Mouse (Mus musculus): Measurements from ENCODE around the gene Defb13. TPM values are rescaled to one million over a fixed set of nuclear protein-coding genes. Genes with fewer than 3 reads are reported as not detected.
"Not testable (repeated sequence)": the region's sequence is repeated elsewhere in the genome, so short reads cannot be mapped to it uniquely, and the experiment has no call there.

Gene Defb13
- polyA plus RNA-seq (2016; fragmentation: Nextera tagmentation; extraction: Ambion mirVana), result not detected in 2 replicates

DNA sequence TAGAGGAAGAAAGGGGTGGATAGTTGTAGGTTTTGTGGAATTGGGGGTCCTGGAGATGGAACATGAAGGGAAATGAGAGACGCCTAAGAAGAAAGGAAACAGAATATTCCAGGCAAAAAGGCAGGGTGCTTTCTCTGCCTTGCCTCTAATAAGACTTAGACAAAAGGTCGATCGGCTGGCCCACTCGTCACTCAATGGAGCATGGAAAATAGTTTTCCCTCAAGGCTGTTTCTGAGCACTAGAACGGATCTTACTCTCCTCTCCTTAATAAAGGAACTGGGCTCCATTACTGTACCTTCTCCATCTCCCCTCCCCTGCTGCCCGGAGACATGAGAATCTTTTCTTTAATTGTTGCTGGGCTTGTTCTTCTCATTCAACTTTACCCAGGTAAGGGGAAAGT, at the start of gene Defb13:
TSS of gene Defb13 (plus strand) at position 301 of the 400 bp plus-strand sequence.
- Histone ChIP-seq H3K9me3 (no peaks in the 10 kb centered on the region), H3K27ac (no peak within 1 kb of the TSS), H3K36me3 (no peaks in the 10 kb centered on the region), H3K4me3 (no peak within 1 kb of the TSS), H3K4me1 (no peaks in the 10 kb centered on the region), H3K27me3 (ENCODE audit: insufficient read depth, poor library complexity, severe bottlenecking) (no peaks in the 10 kb centered on the region)
- DNase-seq (ENCODE audit: low spot score), result no peak
- 84% methylated on average over 6 of the region's 6 CpGs for WGBS

- not testable (repeated sequence) for H3K9me3 ChIP-seq; H3K27me3 ChIP-seq (ENCODE audit: insufficient read depth, poor library complexity, severe bottlenecking); H3K27ac ChIP-seq; H3K36me3 ChIP-seq; DNase-seq (ENCODE audit: low spot score); H3K4me1 ChIP-seq; H3K4me3 ChIP-seq
Observed at GRCm38 (mm10) chr8:21906290-21906689, 40.3 kb upstream of the Defb13 start, which contains the start of gene Defb11. Gene Defb11 (minus strand): TSS chr8:21906412.

DNA sequence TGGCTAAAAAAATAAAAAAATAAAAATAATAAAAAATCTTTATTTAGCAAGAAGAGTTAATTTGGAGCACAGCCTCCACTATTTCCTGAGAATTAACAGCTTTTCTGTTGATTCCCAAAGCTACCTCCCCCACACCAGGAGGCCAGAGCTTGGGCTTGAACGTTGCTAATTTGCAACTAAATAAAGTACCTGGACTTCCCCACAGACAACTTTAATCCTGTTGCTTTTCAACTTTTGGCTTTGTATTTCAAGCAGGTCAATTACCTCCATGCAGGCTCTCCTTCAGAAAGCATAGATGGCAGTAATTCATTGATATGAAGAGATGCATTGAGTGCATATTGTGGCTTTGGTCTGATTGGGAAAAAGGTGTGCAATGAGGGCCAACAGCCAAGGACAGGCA, 34.6 kb upstream of the Defb13 start:
- DNase-seq (ENCODE audit: low spot score), result no peak
- no peaks in the 10 kb centered on the region for H3K9me3 ChIP-seq
- H3K27me3 ChIP-seq (ENCODE audit: insufficient read depth, poor library complexity, severe bottlenecking), result no peaks in the 10 kb centered on the region
- H3K4me3 ChIP-seq, result no peak overlapping the region
- no peak overlapping the region for H3K27ac ChIP-seq
- H3K4me1 ChIP-seq, result no peaks in the 10 kb centered on the region
- 13% methylated on average over 1 of the region's 1 CpGs for WGBS
- no peaks in the 10 kb centered on the region for H3K36me3 ChIP-seq

GRCm38 (mm10) chr8:21912554-21912953, 34.0 kb upstream of the Defb13 start:
- DNase-seq (ENCODE audit: low spot score), result no peak
- H3K27ac ChIP-seq, result no peak overlapping the region
- H3K4me1 ChIP-seq, result no peaks in the 10 kb centered on the region
- 33% methylated on average over 2 of the region's 2 CpGs for WGBS
- H3K36me3 ChIP-seq, result no peaks in the 10 kb centered on the region
- no peaks in the 10 kb centered on the region for H3K27me3 ChIP-seq (ENCODE audit: insufficient read depth, poor library complexity, severe bottlenecking)
- no peak overlapping the region for H3K4me3 ChIP-seq
- no peaks in the 10 kb centered on the region for H3K9me3 ChIP-seq

DNA sequence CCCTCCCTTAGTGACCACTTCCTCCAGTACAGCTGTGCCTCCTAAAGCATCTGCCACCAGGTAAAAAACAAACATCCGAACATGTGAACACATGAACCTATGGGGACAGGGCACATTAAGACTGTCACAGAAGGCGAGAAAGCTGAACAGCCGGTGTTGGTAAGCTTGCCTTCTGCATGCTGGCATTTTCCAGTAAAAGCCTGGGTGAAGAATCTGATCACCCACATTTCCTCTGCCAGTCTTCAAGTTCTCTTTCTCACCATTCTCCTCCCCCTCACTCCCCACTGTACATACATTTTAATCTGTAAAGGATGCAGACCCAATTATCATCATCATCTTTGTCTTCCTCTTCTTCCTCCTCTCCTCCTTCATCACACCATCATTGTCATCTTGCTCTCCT, 30.9 kb upstream of the Defb13 start:
- no peaks in the 10 kb centered on the region for H3K36me3 ChIP-seq
- no peak for DNase-seq (ENCODE audit: low spot score)
- H3K9me3 ChIP-seq, result no peaks in the 10 kb centered on the region
- WGBS, result 69% methylated on average over 3 of the region's 3 CpGs
- no peaks in the 10 kb centered on the region for H3K27me3 ChIP-seq (ENCODE audit: insufficient read depth, poor library complexity, severe bottlenecking)
- no peak overlapping the region for H3K4me3 ChIP-seq
- H3K27ac ChIP-seq, result no peak overlapping the region
- no peaks in the 10 kb centered on the region for H3K4me1 ChIP-seq

DNA sequence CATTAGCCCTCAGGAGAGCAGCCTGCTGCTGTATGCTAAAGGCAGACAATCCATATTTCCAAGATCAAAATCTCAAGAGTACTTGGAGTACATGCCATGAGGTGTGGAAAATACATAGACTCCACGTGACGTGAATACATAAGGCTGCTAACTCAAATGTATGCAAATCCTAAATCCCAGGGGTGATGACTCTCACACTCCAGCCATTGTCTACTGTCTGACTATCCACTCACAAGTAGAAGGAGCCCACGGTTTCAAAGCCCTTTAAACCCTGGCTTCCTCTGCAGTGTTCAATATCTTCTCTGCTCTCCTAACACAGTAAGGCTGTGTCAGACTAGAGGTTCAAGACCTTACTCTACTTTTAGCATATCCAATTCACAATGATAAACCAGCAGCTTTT, 15.8 kb upstream of the Defb13 start:
- not testable (repeated sequence) for H3K27ac ChIP-seq, H3K9me3 ChIP-seq
- 80% methylated on average over 3 of the region's 3 CpGs for WGBS

DNA sequence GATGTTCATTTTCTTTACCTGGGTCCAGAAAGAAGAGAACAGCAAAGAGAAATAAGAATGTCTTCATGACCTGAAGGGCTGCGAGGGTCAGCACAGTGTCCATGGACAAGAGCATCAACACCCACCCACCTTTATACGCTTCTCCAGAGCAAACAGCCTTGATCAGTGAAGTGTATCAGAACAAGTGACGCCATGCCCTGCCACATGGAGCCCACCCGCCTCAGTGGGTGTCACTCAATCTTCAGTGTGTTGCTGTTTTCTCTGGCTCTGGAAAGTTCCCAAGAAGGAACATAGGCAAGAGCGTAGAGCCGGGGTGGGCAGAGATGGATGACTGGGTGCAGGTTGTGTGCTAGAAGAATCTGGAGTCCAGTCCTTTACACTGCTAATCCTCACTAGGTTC, 14.0 kb upstream of the Defb13 start, which contains the start of gene Defb15:
TSS of gene Defb15 (minus strand) at position 101 of the 400 bp plus-strand sequence.
- no peak for DNase-seq (ENCODE audit: low spot score)
- no peak within 1 kb of the TSS for H3K4me3 ChIP-seq
- no peaks in the 10 kb centered on the region for H3K9me3 ChIP-seq
- no peaks in the 10 kb centered on the region for H3K27me3 ChIP-seq (ENCODE audit: insufficient read depth, poor library complexity, severe bottlenecking)
- peaks cover 4% of the 10 kb centered on the region; the same call in 1 of the 2 replicates for H3K4me1 ChIP-seq
- 88% methylated on average over 6 of the region's 6 CpGs for WGBS
- no peak within 1 kb of the TSS for H3K27ac ChIP-seq
- H3K36me3 ChIP-seq, result no peaks in the 10 kb centered on the region

More for the DNA sequence above, 15.8 kb upstream of the Defb13 start:
- not testable (repeated sequence) for H3K36me3 ChIP-seq; H3K4me3 ChIP-seq; DNase-seq (ENCODE audit: low spot score); H3K27me3 ChIP-seq (ENCODE audit: insufficient read depth, poor library complexity, severe bottlenecking); H3K4me1 ChIP-seq

DNA sequence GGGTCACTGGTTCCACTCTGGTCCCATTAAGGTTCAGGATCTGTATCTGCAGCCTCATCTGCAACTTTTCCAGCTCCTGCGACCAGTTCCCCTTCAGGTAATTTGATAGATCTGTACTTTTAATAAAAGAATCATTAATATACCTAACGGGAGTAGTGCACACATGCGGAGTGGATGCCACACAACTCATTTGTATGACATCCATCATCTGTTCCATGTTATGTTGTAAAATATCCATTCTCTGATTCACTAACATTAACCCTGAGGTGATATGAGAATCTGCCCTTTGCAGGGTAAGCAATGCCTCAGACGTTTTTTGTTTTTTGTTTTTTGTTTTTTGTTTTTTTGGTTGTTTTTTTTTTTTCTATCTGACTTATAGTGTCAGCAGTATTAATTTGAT, 8.5 kb upstream of the Defb13 start, which contains the start of gene Defb35:
TSS of gene Defb35 (plus strand) at position 301 of the 400 bp plus-strand sequence.
- WGBS, result 77% methylated on average over 4 of the region's 4 CpGs

GRCm38 (mm10) chr8:21947311-21948017, 902 bp downstream of the Defb13 start:
- H3K36me3 ChIP-seq, result no peaks in the 10 kb centered on the region
- DNase-seq (ENCODE audit: low spot score), result no peak
- no peaks in the 10 kb centered on the region for H3K4me1 ChIP-seq
- 71% methylated on average over 9 of the region's 9 CpGs for WGBS
- no peaks in the 10 kb centered on the region for H3K9me3 ChIP-seq
- no peak overlapping the region for H3K27ac ChIP-seq
- no peak overlapping the region for H3K4me3 ChIP-seq
- no peaks in the 10 kb centered on the region for H3K27me3 ChIP-seq (ENCODE audit: insufficient read depth, poor library complexity, severe bottlenecking)

More for the DNA sequence above, 8.5 kb upstream of the Defb13 start, which contains the start of gene Defb35:
- not testable (repeated sequence) for H3K4me1 ChIP-seq; H3K27ac ChIP-seq; H3K27me3 ChIP-seq (ENCODE audit: insufficient read depth, poor library complexity, severe bottlenecking); H3K9me3 ChIP-seq; DNase-seq (ENCODE audit: low spot score); H3K36me3 ChIP-seq; H3K4me3 ChIP-seq

GRCm38 (mm10) chr8:21955321-21955720, 8.8 kb downstream of the Defb13 start:
- no peaks in the 10 kb centered on the region for H3K4me1 ChIP-seq
- DNase-seq (ENCODE audit: low spot score), result no peak
- H3K27me3 ChIP-seq (ENCODE audit: insufficient read depth, poor library complexity, severe bottlenecking), result no peaks in the 10 kb centered on the region
- no peaks in the 10 kb centered on the region for H3K36me3 ChIP-seq
- 8% methylated on average over 9 of the region's 9 CpGs for WGBS
- no peak overlapping the region for H3K4me3 ChIP-seq
- H3K27ac ChIP-seq, result no peak overlapping the region
- no peaks in the 10 kb centered on the region for H3K9me3 ChIP-seq

DNA sequence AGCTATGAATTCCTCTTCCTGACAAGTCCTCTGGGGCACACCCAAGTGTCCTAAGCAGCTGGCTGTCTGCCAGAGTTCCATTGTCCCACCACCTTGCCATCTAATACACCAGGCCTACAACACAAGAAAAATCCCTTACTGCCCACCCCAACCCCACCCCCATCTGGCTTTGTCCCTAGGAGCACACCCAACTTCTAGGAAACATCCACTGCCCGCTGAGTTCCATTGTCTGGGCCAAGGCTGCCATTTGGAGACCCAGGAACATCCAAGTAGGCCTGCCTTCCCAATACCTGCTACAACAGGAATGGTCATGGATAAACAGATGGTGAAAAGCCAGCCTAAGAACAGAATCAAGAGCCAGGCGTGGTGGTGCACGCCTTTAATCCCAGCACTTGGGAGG, 9.8 kb downstream of the Defb13 start:
- Histone ChIP-seq H3K9me3 (no peaks in the 10 kb centered on the region), H3K36me3 (no peaks in the 10 kb centered on the region), H3K27ac (no peak overlapping the region), H3K27me3 (ENCODE audit: insufficient read depth, poor library complexity, severe bottlenecking) (no peaks in the 10 kb centered on the region), H3K4me3 (no peak overlapping the region), H3K4me1 (no peaks in the 10 kb centered on the region)
- 85% methylated on average over 3 of the region's 3 CpGs for whole genome bisulfite sequencing
- DNase-seq (ENCODE audit: low spot score), result no peak

- WGBS, result 84% methylated on average over 2 of the region's 2 CpGs
- H3K9me3 ChIP-seq, result no peaks in the 10 kb centered on the region
- no peak for DNase-seq (ENCODE audit: low spot score)
Observed at GRCm38 (mm10) chr8:21958414-21958813, 11.9 kb downstream of the Defb13 start, which contains the start of gene Fam90a1a. Gene Fam90a1a (plus strand): TSS chr8:21958714.

GRCm38 (mm10) chr8:21966646-21967045, 20.1 kb downstream of the Defb13 start:
- no peak for DNase-seq (ENCODE audit: low spot score)
- Histone ChIP-seq H3K36me3 (no peaks in the 10 kb centered on the region), H3K27me3 (ENCODE audit: insufficient read depth, poor library complexity, severe bottlenecking) (no peaks in the 10 kb centered on the region), H3K27ac (no peak overlapping the region), H3K4me1 (no peaks in the 10 kb centered on the region), H3K4me3 (no peak overlapping the region), H3K9me3 (no peaks in the 10 kb centered on the region)
- 91% methylated on average over 1 of the region's 1 CpGs for WGBS

More at GRCm38 (mm10) chr8:21958414-21958813, 11.9 kb downstream of the Defb13 start, which contains the start of gene Fam90a1a:
- H3K4me1 ChIP-seq, result no peaks in the 10 kb centered on the region
- H3K36me3 ChIP-seq, result no peaks in the 10 kb centered on the region
- H3K27me3 ChIP-seq (ENCODE audit: insufficient read depth, poor library complexity, severe bottlenecking), result no peaks in the 10 kb centered on the region
- H3K4me3 ChIP-seq, result no peak within 1 kb of the TSS
- H3K27ac ChIP-seq, result no peak within 1 kb of the TSS

All from heart, embryonic 10.5 days (tissue).